Mouse (Mus musculus) spleen, adult 10 weeks (tissue): ENCODE data around the gene Prpf31. TPM values are rescaled to one million over a fixed set of nuclear protein-coding genes. Genes with fewer than 3 reads are reported as not detected.

Experiments
- polyA plus RNA-seq: library from polyadenylated mRNA; stranded (reverse); fragments of 350-450 nt; fragmentation: Illumina TruSeq; extraction: RNeasy Lipid Tissue Mini Kit (QIAGEN cat#74804); gene quantifications from one replicate; pipeline ENCODE4 v1.2.3, GENCODE M21; 2015; ENCODE audit warnings: low replicate concordance; ENCODE audit not compliant: insufficient read depth

Prpf31 gene
- 53.4 TPM for polyA plus RNA-seq

GRCm38 (mm10) chr7:3629543-3630477 is at the start of gene Prpf31, which contains the start of gene Tfpt:
TSS of gene Prpf31 (plus strand) at chr7:3629985.
TSS of gene Tfpt (minus strand) at chr7:3629929.

GRCm38 (mm10) chr7:3616057-3616388 is 13.8 kb upstream of the Prpf31 start, which contains the start of gene Oscar:
TSS of gene Oscar (minus strand) at chr7:3616157.

GRCm38 (mm10) chr7:3617242-3617995 is 12.4 kb upstream of the Prpf31 start, which contains the start of gene Ndufa3:
TSS of gene Ndufa3 (plus strand) at chr7:3617373.

GRCm38 (mm10) chr7:3644672-3645487 is 15.1 kb downstream of the Prpf31 start, which contains the start of gene Cnot3:
TSS of gene Cnot3 (plus strand) at chr7:3645268.

GRCm38 (mm10) chr7:3665215-3666114 is 35.7 kb downstream of the Prpf31 start, which contains the start of gene Leng1:
TSS of gene Leng1 (minus strand) at chr7:3665840.

GRCm38 (mm10) chr7:3677342-3677741 is 47.6 kb downstream of the Prpf31 start, which contains the start of gene Tmc4:
TSS of gene Tmc4 (minus strand) at chr7:3677553.

Other genes starting within 250 kb of the Prpf31 start
- gene Cacng8, start 239.3 kb upstream of the Prpf31 start, polyA plus RNA-seq = not detected
- not detected for gene Cacng6, start 205.8 kb upstream of the Prpf31 start, polyA plus RNA-seq
- gene Tarm1, start 127.4 kb upstream of the Prpf31 start, polyA plus RNA-seq = 1.7 TPM
- gene Oscar, start 13.8 kb upstream of the Prpf31 start, polyA plus RNA-seq = not detected
- gene Ndufa3, start 12.6 kb upstream of the Prpf31 start, polyA plus RNA-seq = 196 TPM
- 14.9 TPM for gene Tfpt, start 56 bp upstream of the Prpf31 start, polyA plus RNA-seq
- gene Cnot3, start 15.3 kb downstream of the Prpf31 start, polyA plus RNA-seq = 58.3 TPM
- 7.1 TPM for gene Leng1, start 35.9 kb downstream of the Prpf31 start, polyA plus RNA-seq
- gene Tmc4, start 47.6 kb downstream of the Prpf31 start, polyA plus RNA-seq = 16.0 TPM
- 8.9 TPM for gene Tsen34, start 62.9 kb downstream of the Prpf31 start, polyA plus RNA-seq
- 44.1 TPM for gene Mboat7, start 63.5 kb downstream of the Prpf31 start, polyA plus RNA-seq
- 949 TPM for gene Rps9, start 74.0 kb downstream of the Prpf31 start, polyA plus RNA-seq
- gene Pirb, start 90.4 kb downstream of the Prpf31 start, polyA plus RNA-seq = 136 TPM
- gene Gm15448, start 195.7 kb downstream of the Prpf31 start, polyA plus RNA-seq = 8.1 TPM
- gene Pira2, start 215.1 kb downstream of the Prpf31 start, polyA plus RNA-seq = 51.2 TPM